Mouse (Mus musculus): Measurements from ENCODE around the gene Slco1a5. TPM values are rescaled to one million over a fixed set of nuclear protein-coding genes. Genes with fewer than 3 reads are reported as not detected.
"Not testable (repeated sequence)": the region's sequence is repeated elsewhere in the genome, so short reads cannot be mapped to it uniquely, and the experiment has no call there.

The Slco1a5 gene
- polyA plus RNA-seq, 1 experiment, result not detected

DNA sequence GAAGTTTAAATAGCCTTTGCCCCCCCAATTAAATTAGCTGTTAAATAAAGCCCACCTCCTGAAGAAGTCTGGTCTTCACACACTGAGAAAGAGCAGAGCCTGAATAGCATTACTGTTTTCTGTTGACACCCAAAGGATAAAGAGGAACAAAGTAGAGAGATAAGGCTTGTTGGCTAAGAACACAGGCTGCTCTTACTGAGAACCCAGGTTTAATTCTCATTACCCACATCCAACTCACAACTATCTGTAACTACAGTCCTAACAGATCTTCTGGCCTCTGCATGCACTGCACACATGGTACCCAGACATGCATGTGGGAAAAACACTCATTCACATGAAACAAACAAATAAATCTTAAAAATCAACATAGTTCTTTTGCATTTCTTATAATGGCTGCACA is 5.7 kb downstream of the Slco1a5 start:
- no peaks in the 10 kb centered on the region for H3K4me1 ChIP-seq (ENCODE audit: control insufficient read depth)
- no peaks in the 10 kb centered on the region for H3K36me3 ChIP-seq (ENCODE audit: control insufficient read depth)
- no peak for TF ChIP-seq TAL1 (IDR thresholded peaks at IDR 0.05; ENCODE audit: low read length)
- TF ChIP-seq GATA1 (IDR thresholded peaks at IDR 0.05; ENCODE audit: low read length), result no peak
- no peak overlapping the region for H3K4me3 ChIP-seq (replicated peaks)
- peaks cover 2% of the 10 kb centered on the region; the same call in 1 of the 2 replicates for H3K9me3 ChIP-seq (ENCODE audit: control insufficient read depth, low read length)
- H3K27me3 ChIP-seq (ENCODE audit: control insufficient read depth), result no peaks in the 10 kb centered on the region

DNA sequence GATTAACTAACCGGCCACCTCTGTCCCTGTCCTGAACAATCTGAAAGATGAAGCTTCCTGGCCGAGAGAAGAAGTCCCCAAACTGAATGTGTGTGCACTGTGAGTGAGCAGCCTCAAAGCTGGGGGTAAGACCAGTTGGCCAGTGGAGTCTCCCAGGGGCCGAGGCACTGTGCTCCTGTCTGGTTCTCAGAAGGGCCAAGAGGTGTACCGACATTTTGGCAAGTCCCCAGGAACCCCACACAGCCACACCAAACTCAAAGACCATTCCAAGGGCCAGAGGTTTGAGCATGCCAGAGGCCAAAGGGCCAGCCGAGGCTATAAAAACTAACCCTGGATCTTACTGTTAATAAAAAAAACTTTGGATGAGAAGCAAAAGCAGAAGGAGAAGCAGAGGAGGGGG is 8.5 kb downstream of the Slco1a5 start:
- H3K4me3 ChIP-seq (replicated peaks), result no peak overlapping the region
- peaks cover 6% of the 10 kb centered on the region for H3K9me3 ChIP-seq (ENCODE audit: control insufficient read depth, low read length)
- H3K4me1 ChIP-seq (ENCODE audit: control insufficient read depth), result no peaks in the 10 kb centered on the region
- no peaks in the 10 kb centered on the region for H3K36me3 ChIP-seq (ENCODE audit: control insufficient read depth)
- no peaks in the 10 kb centered on the region for H3K27me3 ChIP-seq (ENCODE audit: control insufficient read depth)
- no peak for TF ChIP-seq GATA1 (IDR thresholded peaks at IDR 0.05; ENCODE audit: low read length)
- no peak for TF ChIP-seq TAL1 (IDR thresholded peaks at IDR 0.05; ENCODE audit: low read length)

DNA sequence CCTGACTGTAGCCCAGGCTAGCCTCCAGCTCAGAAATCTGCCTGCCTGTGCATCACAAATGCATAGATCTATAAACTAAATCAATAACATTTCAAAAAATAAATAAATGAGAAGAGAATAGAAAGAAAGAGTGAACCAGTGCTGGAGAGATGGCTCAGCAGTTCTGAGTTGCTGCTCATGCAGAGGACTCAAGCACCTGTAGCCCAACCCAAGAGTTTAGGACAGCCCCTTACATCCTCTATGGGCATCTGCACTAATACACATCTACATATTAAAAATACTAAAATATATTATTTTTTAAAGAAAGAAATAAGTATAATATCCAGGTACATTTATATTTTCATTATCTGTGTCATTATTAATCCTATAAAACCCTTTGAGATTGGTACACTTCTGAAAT is 17.7 kb downstream of the Slco1a5 start:
- Histone ChIP-seq H3K9me3 (ENCODE audit: control insufficient read depth, low read length) (peaks cover 9% of the 10 kb centered on the region), H3K4me1 (ENCODE audit: control insufficient read depth) (no peaks in the 10 kb centered on the region), H3K36me3 (ENCODE audit: control insufficient read depth) (no peaks in the 10 kb centered on the region), H3K4me3 (replicated peaks) (no peak overlapping the region), H3K27me3 (ENCODE audit: control insufficient read depth) (no peaks in the 10 kb centered on the region)
- TF ChIP-seq TAL1 (IDR thresholded peaks at IDR 0.05; ENCODE audit: low read length), result no peak
- TF ChIP-seq GATA1 (IDR thresholded peaks at IDR 0.05; ENCODE audit: low read length), result no peak

DNA sequence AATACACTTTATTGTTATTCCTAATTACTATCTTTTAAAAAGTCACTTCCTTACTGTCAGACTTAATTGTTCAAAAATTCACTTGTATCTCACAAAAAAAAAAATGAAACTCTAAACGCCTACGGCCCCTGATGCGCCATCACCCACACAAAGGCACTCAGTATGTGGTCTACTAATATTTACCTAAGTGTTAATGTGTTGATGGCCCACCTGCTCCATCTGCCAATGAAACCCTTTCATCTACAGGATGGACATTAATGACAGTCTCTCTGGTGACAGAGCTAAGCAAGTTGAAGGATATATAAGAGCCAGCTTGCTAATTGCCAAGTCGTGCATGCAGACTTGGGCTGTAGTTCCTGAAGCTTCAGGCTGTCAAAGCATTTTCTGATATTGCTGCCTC is 24.7 kb downstream of the Slco1a5 start, which contains the start of gene Iapp:
Gene Iapp (plus strand): TSS at position 326 of the 400 bp plus-strand sequence.
- Histone ChIP-seq H3K4me3 (replicated peaks) (no peak within 1 kb of the TSS), H3K27me3 (ENCODE audit: control insufficient read depth) (no peaks in the 10 kb centered on the region), H3K36me3 (ENCODE audit: control insufficient read depth) (no peaks in the 10 kb centered on the region), H3K4me1 (ENCODE audit: control insufficient read depth) (no peaks in the 10 kb centered on the region), H3K9me3 (ENCODE audit: control insufficient read depth, low read length) (peaks cover 3% of the 10 kb centered on the region; the same call in 1 of the 2 replicates)
- no peak for TF ChIP-seq TAL1 (IDR thresholded peaks at IDR 0.05; ENCODE audit: low read length)
- TF ChIP-seq GATA1 (IDR thresholded peaks at IDR 0.05; ENCODE audit: low read length), result no peak

DNA sequence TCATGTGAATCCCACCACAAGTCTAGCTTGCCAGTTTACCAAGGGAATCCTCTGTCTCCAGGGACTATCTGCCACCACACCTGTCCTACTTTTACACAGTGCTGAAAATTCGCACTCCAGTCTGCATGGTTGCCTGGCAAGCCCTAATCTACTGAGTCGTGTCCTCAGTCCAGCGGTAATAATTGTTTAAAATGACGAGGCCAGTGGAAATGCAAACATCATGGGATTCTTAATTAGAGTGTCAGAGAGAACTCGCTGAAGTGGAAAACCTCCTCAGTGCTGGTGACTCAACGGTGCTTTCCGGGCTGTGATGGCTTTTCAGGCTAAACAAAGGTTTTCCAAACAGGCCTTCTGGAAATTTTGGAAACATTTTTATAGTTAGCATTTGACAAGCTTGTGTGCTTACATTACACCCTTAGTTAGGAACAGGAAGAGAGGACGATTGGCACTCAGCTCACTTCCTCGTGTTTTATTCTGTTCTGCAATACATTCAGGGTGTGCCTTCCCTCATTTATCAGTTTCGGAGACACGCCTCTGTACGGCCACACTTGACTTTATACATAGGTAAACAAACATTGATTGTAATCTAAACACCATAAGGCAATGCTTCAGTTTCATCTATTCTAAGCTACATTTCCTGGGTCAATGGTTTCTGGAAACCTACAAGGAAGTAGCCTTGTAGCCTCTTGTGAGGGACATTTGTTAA is 33.2 kb downstream of the Slco1a5 start:
- Histone ChIP-seq H3K4me1 (ENCODE audit: control insufficient read depth) (no peaks in the 10 kb centered on the region), H3K9me3 (ENCODE audit: control insufficient read depth, low read length) (peaks cover 4% of the 10 kb centered on the region; the same call in 1 of the 2 replicates), H3K4me3 (replicated peaks) (no peak overlapping the region), H3K27me3 (ENCODE audit: control insufficient read depth) (no peaks in the 10 kb centered on the region), H3K36me3 (ENCODE audit: control insufficient read depth) (no peaks in the 10 kb centered on the region)
- no peak for TF ChIP-seq GATA1 (IDR thresholded peaks at IDR 0.05; ENCODE audit: low read length)

DNA sequence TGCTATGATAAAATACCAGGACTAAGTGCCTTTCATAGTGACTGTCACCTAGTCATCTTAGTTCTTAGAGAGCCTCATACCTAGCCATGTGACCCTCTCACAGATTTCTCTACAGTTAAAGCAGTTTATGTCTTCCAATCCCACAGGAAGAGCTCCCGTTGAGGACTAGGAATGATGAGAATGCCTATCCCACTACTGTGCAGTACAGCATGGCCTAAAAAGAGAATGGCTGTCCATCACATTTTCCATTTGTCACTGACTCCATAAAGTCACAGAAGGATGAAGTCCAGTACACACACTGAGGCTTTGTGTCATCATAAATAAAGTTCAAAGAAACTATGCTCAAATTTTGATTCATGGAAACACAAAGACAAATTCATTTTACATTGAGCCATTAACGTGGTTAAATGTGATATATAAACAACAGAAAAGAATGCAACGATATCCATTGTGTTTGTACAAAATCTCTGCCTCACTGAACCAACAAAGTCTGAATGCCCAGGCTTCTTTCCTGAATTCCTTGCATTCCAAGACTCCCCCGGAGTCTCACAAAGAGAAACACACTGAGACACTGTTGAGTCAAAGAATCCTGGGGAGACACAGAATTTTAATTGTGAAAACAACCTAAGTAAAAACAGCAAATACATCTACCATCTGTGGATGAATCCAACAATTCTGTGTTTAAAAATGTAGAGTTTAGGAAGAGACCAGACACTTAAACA is 46.9 kb downstream of the Slco1a5 start:
- Histone ChIP-seq H3K9me3 (ENCODE audit: control insufficient read depth, low read length) (no peaks in the 10 kb centered on the region), H3K4me1 (ENCODE audit: control insufficient read depth) (no peaks in the 10 kb centered on the region), H3K36me3 (ENCODE audit: control insufficient read depth) (no peaks in the 10 kb centered on the region), H3K4me3 (replicated peaks) (no peak overlapping the region), H3K27me3 (ENCODE audit: control insufficient read depth) (no peaks in the 10 kb centered on the region)
- TF ChIP-seq TAL1 (IDR thresholded peaks at IDR 0.05; ENCODE audit: low read length) (no peak), GATA1 (IDR thresholded peaks at IDR 0.05; ENCODE audit: low read length) (no peak)

DNA sequence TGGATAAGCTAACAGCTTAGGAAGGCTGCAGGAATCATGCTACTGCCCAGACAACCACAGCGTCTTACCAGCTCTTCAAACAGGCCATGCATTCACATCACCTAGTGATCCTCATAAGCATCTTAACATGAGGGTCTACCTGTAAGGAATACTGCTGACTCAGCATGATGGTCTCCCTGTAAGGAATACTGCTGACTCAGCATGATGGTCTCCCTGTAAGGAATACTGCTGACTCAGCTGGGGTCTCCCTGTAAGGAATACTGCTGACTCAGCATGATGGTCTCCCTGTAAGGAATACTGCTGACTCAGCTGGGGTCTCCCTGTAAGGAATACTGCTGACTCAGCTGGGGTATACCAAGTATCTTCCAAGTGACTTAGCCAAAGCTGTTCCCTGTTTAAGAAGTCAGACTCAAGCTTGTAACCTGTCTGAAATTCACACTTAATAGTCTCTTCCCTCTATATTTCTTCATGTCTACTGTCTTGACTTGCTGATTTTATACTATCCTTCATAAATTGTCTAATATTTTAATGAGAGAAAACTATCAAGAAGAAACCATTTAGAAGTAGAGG is 72.0 kb downstream of the Slco1a5 start:
- H3K36me3 ChIP-seq (ENCODE audit: control insufficient read depth); H3K27me3 ChIP-seq (ENCODE audit: control insufficient read depth); H3K4me1 ChIP-seq (ENCODE audit: control insufficient read depth); H3K9me3 ChIP-seq (ENCODE audit: control insufficient read depth, low read length); H3K4me3 ChIP-seq (replicated peaks): not testable (repeated sequence)

DNA sequence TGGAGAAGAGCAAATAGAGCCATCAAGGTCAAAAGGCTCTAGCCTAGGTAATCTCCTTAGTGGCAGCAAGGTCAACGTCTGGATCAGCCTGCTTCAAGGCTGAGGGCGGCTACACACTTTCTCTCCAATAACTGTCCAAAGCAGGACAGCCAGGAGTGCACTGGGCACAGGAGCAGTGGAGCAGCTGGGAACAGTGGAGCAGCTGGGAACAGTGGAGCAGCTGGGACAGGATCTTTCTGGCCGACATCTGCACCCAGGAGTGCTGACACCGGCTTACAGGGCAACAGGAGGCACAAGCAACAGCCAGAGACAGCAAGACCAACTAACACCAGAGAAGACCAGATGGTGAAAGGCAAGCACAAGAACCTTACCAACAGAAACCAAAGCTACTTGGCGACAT is 77.7 kb downstream of the Slco1a5 start:
- TF ChIP-seq TAL1 (IDR thresholded peaks at IDR 0.05; ENCODE audit: low read length), result no peak
- no peak for TF ChIP-seq GATA1 (IDR thresholded peaks at IDR 0.05; ENCODE audit: low read length)
- no peak overlapping the region for H3K4me3 ChIP-seq (replicated peaks)
- peaks cover 7% of the 10 kb centered on the region; the same call in 1 of the 2 replicates for H3K9me3 ChIP-seq (ENCODE audit: control insufficient read depth, low read length)
- no peaks in the 10 kb centered on the region for H3K36me3 ChIP-seq (ENCODE audit: control insufficient read depth)
- H3K27me3 ChIP-seq (ENCODE audit: control insufficient read depth), result no peaks in the 10 kb centered on the region
- no peaks in the 10 kb centered on the region for H3K4me1 ChIP-seq (ENCODE audit: control insufficient read depth)

DNA sequence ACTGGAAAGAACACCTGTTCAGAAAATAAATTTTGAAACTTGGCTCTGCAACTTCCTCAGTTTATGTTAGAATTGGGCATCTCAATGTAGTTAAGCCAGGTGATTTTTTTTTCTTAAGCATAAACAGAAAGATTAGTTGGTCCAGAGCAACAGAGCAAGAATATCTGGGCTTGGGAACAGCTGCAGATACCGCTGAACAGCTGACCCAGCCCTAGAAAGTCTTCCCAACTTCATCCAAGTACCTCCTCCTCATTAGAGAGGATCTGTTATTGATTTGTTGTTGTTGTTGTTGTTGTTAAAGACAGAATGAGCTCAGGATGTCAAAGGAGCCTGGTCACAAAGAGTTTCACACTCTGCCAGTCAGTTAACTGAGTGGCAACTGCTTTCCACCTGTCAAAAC is 83.3 kb downstream of the Slco1a5 start:
- H3K4me3 ChIP-seq (replicated peaks), result no peak overlapping the region

More for the DNA sequence above, 83.3 kb downstream of the Slco1a5 start:
- Histone ChIP-seq H3K4me1 (ENCODE audit: control insufficient read depth) (no peaks in the 10 kb centered on the region), H3K36me3 (ENCODE audit: control insufficient read depth) (no peaks in the 10 kb centered on the region), H3K27me3 (ENCODE audit: control insufficient read depth) (no peaks in the 10 kb centered on the region), H3K9me3 (ENCODE audit: control insufficient read depth, low read length) (peaks cover 3% of the 10 kb centered on the region; the same call in 1 of the 2 replicates)
- no peak for TF ChIP-seq TAL1 (IDR thresholded peaks at IDR 0.05; ENCODE audit: low read length)
- no peak for TF ChIP-seq GATA1 (IDR thresholded peaks at IDR 0.05; ENCODE audit: low read length)

Measured in erythroblast, embryonic 14.5 days (primary cell).